Mouse (Mus musculus) heart, postnatal 36 days (tissue): ENCODE results near the gene Smyd2. TPM values are rescaled to one million over a fixed set of nuclear protein-coding genes. Genes with fewer than 3 reads are reported as not detected.
A peak's percentile ranks its signal among the peaks of the same experiment; 100 is the strongest.

Experiments used
- DNase-seq, 2 experiments: peaks; one replicate each; pipeline ENCODE4 v3.0.0; 2021 to 2022
- intact Hi-C: fragments of 180-260 bp; cut with DNase I; formaldehyde crosslinking; loops from one replicate; pipeline ENCODE4 v1.15.1; 2025
- total RNA-seq, 2 experiments: library from RNA; stranded (reverse); gene quantifications; 2 replicates each; pipeline ENCODE4 v1.2.3; 2021

The Smyd2 gene
- total RNA-seq, 2 experiments from 2014 or later: 101 to 110 TPM

GRCm38 (mm10) chr1:189879212-189879611, 43.0 kb downstream of the Smyd2 start:
- no peak for DNase-seq
- intact Hi-C loops: no loop called here

DNA sequence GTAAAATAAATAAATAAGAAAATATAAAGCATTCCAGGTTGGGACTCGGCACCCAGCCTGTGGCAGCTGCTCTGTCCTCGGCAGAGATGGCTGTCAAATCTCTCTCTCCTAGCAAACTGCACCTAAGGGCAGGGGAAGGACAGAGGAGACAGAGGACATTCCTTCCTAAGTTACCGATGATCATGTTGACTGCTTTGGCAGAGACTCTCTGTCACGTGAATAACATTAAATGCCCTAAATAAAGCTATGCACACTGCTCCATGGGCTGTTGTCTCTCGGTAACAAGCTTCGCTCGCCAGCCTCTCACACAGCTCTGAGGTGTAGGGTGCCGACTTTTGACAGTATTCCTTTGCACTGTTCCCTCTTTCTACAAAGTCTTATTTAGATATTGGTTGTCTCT, 46.0 kb downstream of the Smyd2 start:
- no peak for DNase-seq
- intact Hi-C loops: no loop called here

GRCm38 (mm10) chr1:189875439-189875861, 46.7 kb downstream of the Smyd2 start:
- DNase-seq: no peak
- intact Hi-C loops: no loop called here

DNA sequence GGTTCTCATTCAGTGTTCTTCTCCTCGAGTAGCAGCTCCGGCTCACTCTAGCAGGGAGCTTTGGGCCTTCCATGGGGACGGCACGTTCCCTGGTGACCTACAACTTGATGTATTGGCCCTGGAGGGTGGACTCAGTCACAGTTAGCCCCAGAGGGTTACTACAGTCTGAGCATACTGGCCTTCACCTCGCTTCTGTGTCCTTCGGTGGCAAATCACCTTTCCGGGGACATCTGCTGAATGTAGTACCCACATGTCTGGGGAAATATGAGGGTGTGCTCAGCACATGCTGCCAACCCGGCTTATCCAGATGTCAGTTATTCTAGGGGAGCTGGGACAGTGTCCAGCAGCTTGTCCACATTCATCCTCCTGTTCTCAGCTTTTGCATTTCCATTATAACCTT, 48.6 kb downstream of the Smyd2 start:
- DNase-seq: no peak

DNA sequence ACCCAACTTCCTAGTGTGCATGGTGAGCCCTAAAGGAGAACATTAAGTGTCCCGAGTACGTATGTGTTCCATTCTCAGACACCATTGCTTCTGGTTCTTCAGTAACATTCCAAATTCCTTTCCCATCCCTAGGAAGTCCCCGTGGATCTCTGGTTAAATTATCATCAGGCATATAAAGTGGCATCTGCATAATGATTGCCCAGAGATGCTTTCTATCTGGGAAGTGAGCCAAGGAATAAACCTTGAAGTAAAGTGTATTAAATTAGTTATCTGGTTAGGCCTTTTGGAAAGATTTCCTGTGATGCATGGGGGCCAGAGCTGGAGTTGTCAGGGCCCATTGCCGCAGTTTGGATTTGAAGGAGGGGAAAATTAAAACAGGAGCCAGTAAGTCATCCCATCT, 50.1 kb downstream of the Smyd2 start:
- intact Hi-C loops: no loop called here
- no peak for DNase-seq

More for the DNA sequence above, 48.6 kb downstream of the Smyd2 start:
- intact Hi-C loops: no loop called here

DNA sequence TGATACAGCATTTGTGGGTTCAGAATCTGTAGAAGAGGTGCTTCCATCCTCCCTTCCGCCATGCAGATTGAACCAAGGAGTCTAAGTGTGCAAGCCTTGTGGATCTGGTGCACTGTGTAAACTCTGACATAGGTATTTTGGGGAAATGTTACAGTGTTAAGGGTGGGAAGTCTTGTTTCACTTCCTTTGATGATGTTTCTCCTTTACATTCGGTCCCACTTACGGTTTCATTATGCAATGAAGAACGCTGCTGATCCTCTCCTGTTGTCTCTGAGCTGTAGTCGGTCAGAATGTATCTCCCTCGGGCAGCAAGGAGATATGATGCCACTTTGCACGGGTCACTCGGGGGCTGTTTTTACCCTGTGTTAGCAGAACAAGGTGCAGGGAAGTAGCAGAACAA, 50.5 kb downstream of the Smyd2 start:
- intact Hi-C loops: no loop called here
- DNase-seq: no peak

- intact Hi-C loops: no loop called here
- DNase-seq: no peak
Measured at GRCm38 (mm10) chr1:189870539-189870938, 51.6 kb downstream of the Smyd2 start.

DNA sequence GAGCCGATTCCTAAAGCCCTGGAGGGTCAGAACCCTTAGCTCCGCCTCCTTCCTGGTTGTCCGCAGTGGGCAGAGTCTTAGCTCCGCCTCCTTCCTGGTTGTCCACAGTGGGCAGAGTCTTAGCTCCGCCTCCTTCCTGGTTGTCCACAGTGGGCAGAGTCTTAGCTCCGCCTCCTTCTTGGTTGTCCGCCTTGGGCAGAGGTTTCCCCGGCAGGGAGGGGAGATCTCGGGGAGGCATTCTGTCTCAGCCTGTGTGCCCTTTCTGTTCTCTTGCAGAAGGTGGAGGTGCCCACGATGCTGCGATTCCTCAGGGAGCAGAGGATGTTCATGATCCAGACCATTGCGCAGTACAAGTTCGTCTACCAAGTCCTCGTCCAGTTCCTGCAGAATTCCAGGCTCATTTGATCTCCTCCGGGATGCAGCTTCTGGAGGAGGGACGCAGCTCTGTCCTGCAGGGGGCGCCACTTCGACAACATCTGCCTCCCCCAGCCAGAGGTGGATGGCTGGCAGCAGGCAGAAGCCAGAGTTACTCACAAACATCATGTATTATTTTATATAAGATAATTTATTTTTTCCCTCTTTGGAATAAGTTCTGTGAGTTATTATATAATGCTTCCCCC, 52.4 kb downstream of the Smyd2 start:
- intact Hi-C loops: loop anchor here (5.0 kb wide), 1 partner anchor 142 kb away; the partner anchor contains the start of gene Ptpn14
- DNase-seq: no peak

DNA sequence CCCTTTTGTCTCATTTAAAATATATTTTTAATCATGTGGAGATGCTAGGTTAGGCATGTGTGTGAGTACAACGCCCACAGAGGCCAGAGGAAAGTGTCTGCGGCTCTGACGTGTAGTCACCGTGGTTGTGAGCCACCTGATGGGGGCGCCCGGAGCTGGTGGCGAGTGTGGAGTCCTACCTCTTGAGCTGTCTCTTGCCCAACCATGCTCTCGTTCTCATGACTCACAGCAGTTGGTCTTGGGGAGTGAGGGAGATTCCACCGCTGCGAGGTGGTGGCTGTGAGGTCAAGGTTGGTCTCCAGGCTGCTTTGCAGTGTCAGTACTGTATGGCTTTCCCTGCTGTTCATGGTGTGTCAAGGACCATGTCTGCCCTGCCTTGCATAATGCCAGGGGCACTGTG, 54.1 kb downstream of the Smyd2 start:
- no peak for DNase-seq
- intact Hi-C loops: loop anchor here (5.0 kb wide), 1 partner anchor 141 kb away; the partner anchor contains the start of gene Ptpn14

DNA sequence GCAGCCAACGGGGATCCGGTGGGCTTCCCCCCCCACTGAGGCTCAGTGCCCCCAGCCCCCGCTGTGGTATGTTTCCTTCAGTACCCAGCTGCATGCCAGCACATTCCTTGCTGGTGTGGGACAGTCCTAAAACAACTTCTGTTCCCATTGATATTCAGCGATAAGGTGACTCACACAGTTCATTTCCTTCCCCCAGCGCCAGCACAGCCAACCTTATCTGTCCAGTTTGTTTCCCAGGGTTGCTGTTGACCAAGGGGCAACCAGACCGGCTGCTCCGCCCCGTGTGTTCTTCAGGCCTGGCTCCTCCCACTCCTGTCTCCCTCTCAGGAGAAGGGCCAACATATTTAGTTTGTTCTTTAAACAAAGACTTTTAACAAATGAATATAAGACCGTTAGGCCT, 54.7 kb downstream of the Smyd2 start:
- intact Hi-C loops: loop anchor here (5.0 kb wide), 1 partner anchor 140 kb away; the partner anchor contains the start of gene Ptpn14
- DNase-seq: peak; percentile 55 to 60

DNA sequence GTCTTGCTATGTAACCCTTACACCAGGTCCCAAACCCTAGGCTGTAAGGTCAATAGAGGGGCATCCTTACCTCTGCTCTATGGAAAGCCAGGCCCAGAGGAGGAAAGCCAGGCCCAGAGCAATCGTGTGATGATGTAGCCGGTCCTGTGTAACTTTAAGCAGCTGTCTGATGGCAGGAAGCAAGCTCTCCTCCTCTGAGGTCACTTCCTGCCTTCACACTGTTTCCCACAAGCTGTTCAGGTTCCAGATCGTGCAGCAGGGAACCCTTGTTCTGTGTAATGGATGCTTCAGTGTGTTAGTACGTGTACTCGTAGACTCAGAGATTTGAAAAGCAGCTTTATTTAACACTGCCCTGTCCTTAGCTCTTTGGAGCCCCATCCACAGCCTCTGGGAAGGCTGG, 55.1 kb downstream of the Smyd2 start:
- peak in 1 of 2 experiments; percentile 64 for DNase-seq
- intact Hi-C loops: loop anchor here (5.0 kb wide), 1 partner anchor 140 kb away; the partner anchor contains the start of gene Ptpn14

- intact Hi-C loops: loop anchor here (5.0 kb wide), 1 partner anchor 139 kb away; the partner anchor contains the start of gene Ptpn14
- DNase-seq: no peak
Measured at GRCm38 (mm10) chr1:189866621-189867020, 55.5 kb downstream of the Smyd2 start.

DNA sequence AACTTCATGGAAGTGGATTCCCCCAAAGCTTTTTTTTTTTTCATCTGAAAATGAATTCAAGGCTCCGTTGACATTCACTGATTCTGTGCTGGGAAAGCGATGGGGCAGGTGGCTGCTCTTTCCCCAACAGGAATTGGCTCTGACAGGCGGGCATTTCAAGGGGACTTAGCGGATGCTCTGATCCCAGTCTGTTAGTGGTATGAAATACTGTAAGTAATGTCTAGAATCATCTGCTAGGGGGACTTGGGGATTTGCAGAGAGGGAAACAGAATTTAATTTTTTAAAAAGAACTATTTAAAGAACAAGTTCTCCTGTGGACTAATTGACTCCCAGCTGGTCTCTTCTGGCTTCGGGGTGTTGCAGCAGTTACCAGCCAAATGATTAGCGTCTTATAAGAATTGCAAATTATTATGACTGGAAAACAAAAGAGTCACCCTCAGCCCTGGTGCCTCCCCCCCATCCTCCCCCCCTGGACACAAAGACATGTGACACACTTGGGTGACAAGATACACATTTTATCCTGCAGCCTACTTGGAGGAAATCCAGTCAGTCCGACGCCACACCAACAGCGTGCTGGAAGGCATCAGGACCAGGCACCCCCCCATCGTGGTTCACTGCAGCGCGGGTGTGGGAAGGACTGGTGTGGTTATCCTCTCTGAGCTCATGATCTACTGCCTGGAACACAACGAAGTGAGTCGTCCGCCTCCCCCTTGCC, 57.2 kb downstream of the Smyd2 start:
- intact Hi-C loops: loop anchor here (5.0 kb wide), 1 partner anchor 138 kb away; the partner anchor contains the start of gene Ptpn14
- DNase-seq: no peak

GRCm38 (mm10) chr1:189864301-189864700, 57.9 kb downstream of the Smyd2 start:
- no peak for DNase-seq
- intact Hi-C loops: no loop called here

DNA sequence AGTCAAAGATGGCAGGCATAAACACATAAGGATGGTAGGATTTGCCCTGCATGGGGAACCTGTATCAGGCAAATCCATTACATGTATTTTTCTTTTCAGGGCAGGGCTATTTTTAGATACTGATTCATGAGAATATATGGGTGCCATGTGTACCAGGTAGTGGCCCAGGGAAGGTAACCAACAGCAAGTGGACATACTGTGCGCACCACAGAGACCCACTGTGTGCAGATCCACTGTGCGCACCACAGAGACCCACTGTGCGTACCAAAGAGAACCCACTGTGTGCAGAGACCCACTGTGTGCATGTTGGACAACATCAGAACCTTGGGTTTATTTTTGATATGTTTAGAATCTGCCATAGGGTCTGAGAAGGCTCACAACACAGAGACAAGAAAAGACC, 58.4 kb downstream of the Smyd2 start:
- DNase-seq: no peak
- intact Hi-C loops: no loop called here

GRCm38 (mm10) chr1:189860942-189861315, 61.2 kb downstream of the Smyd2 start:
- intact Hi-C loops: no loop called here
- no peak for DNase-seq

GRCm38 (mm10) chr1:189860112-189860941, 61.8 kb downstream of the Smyd2 start:
- intact Hi-C loops: no loop called here
- DNase-seq: no peak

DNA sequence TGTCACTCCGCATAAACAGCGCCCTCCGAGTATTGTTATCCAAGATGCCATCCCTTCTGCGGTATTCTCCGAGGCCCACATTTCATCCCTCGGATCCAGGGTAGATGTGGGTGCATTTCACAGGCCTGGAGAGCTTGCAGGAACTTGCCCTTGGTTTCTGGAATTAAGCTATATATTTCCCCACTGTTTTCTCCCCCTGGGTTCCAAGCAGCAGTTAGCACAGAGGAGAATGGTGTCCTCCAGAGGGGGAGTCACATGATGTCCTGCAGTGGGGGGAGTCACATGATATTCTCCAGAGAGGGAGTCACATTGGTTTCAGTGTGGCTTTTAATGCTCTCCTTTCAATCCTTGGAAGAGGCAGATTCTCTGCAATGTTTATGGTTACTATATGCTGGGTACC, 63.8 kb downstream of the Smyd2 start:
- no peak for DNase-seq
- intact Hi-C loops: no loop called here

GRCm38 (mm10) chr1:189855739-189856138, 66.4 kb downstream of the Smyd2 start:
- intact Hi-C loops: no loop called here

GRCm38 (mm10) chr1:189854646-189855045, 67.5 kb downstream of the Smyd2 start:
- intact Hi-C loops: no loop called here
- DNase-seq: no peak

More at GRCm38 (mm10) chr1:189855739-189856138, 66.4 kb downstream of the Smyd2 start:
- DNase-seq: no peak

DNA sequence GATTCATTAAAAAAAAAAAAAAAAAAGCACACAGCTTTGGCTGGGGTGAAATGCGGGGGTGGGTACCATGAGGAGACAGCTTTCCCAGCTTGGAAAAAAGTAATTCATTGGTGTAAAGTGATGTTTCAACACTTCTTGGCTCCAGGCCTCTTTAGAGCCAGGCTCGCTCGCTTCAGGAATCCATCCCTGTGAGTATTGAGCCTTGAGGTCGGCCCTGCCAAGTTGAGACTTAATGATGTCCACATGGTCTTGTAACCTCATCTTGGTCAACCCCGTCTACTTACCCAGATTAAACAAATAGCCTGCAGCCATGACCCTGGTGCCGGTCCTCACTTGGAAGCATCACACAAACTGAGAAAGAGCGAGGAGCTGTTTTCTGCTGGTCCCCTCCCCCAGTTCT, 69.7 kb downstream of the Smyd2 start:
- intact Hi-C loops: no loop called here
- no peak for DNase-seq
